Mouse (Mus musculus): Measurements from ENCODE around the gene Slc4a3.

GRCm38 (mm10) chr1:75573715-75574114, 27.6 kb downstream of the Slc4a3 start:
- TF ChIP-seq FLI1 (IDR thresholded peaks at IDR 0.05; ENCODE audit: low read length), result no peak
- no peak for TF ChIP-seq GATA1 (IDR thresholded peaks at IDR 0.05; ENCODE audit: borderline replicate concordance, low read length)
